Mouse (Mus musculus): ENCODE results near the gene Gm10217.

The Gm10217 gene

DNA sequence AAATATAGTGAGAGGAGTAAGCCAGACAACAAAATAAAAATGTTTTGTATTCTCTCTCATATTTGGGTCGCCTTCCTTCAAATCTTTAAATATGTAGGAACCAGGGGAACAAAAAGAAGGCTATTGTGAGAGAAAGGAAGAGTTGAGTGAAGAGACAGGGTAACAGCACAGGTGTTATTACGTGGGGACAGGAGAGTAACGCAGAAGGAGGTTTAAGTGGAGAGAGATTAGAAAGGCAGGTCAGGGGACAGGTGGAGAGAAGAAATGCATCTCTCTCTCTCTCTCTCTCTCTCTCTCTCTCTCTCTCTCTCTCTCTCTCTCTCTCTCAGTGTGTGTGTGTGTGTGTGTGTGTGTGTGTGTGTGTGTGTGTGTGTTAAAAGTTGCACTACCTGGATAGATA, at the start of gene Gm10217:
Gene Gm10217 (plus strand): TSS at position 301 of the 400 bp plus-strand sequence.
- no peak for DNase-seq (ENCODE audit: low read depth, low spot score)

DNA sequence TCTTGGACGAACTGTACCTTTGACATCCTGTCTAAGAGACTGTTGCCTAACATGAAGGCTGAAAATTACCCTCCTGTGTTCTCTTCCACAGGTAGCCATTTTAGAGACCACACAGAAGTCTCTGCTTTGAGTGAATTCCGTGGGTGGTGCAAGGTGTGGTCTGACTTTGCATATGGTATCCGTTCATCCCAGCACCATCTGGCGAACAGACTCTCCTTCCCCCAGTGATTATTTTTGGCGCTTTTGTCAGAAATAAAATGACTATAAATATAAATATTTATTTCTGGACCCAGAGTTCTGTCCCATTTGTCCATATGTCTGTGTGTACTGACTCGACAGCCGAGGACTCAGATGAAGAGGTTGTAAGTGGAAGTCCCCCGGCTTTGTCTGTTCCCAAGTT, 39.3 kb upstream of the Gm10217 start:
- DNase-seq (ENCODE audit: low read depth, low spot score) = no peak

DNA sequence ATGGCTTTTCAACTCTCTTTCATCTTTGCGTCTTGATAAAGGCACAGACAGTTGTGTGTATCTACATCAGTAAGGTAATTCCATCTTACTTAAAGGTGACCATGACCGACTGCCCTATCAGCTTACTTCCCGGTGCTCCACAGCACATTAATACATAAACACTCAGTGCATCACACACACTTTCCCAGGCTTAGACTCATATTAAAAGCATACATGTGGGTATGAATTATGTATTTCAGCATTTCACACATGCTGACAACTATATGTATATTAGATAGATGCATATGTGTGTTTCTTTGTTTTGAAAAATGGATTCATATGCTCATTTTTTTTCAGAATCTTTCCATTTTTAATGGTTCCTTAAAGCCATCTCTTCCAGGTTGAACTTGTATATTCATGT, 23.8 kb upstream of the Gm10217 start:
- DNase-seq (ENCODE audit: low read depth, low spot score) = no peak

DNA sequence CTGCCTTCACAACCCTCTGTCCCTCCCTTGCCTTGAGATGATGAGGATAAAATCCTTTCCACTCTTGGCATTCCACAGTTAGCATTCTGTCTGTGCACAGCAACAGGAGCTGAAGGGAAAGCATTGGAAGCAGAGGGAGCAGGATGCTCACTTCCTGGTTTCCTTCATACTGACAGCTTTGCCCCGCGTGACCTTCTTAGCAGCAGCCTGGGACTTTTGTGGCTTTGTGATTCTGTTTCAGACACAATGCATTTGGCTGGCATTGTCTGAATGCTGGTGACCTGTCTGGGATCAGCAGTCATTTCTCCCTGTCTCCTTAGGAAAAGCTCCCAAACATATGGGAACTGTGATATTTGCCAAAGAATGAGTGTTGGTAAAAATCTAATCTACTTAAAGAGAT, 4.8 kb upstream of the Gm10217 start:
- DNase-seq (ENCODE audit: low read depth, low spot score) = no peak

DNA sequence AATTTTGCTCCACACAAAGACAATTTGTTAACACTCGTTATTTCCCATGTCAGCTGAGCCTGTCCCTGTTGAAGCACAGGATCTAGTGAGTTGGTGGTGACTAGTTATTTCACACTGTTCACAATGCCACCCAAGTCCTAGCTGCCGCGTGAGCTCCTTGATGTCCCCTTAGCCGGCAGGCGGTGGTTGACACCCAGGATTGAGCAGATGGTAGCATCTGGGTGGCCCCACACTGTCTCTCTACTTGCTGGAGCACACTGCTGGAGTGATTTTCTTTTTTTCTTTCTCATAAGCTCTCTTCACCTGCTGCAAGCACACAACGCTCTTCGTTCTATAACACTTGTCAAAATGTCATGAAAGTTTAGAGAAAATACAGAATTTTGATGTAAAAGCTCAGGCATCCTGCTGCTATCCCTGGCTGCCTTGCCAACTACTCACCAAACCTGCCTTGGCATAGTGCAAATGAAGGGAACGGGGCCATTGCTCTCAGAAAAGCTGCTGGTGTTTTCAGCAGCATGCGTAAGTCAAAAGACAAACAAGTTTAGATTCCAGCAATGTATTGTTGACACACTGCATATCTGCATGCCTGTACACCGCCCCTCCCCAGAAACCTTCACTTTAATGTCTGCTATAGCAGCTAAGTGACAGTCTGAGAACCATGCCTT, 3.4 kb upstream of the Gm10217 start:
- DNase-seq (ENCODE audit: low read depth, low spot score) = no peak

DNA sequence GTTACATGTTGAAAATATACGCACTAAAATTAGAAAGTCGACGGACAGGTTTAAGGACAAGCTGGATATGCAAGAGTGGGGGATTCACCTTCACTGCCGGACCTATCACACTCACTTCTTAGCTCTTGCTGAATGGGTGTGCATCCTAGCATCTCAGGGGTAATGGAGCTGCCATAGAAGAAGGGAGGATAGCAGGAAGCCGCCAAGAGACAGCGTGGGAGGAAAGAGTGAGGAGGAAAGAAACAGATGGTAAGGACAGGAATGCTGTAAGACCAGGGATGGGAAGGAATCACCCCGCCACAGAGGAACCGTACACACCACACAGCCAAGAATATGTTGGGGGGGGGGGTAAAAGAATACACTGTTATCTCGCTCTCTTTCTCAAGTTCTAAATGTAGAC, 1.1 kb downstream of the Gm10217 start:
- no peak for DNase-seq (ENCODE audit: low read depth, low spot score)

DNA sequence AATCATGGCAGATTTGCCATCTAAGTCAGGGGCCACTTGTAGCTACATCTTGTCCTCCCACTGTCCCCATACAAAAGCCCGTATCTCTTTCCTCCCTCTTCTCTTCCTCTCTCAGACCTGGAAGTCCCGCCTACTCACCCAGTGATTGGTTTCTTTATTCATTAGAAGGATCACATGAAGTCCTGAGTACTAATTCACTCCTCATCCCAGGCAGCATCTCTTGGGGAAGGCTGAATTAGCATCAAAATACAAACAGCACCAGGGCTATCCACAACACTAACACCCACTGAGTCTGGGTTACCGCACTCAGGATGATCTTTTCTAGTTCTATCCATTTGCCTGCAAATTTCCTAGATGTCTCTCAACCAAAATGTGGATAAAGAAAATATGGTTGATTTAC, 4.0 kb downstream of the Gm10217 start:
- DNase-seq (ENCODE audit: low read depth, low spot score) = no peak

DNA sequence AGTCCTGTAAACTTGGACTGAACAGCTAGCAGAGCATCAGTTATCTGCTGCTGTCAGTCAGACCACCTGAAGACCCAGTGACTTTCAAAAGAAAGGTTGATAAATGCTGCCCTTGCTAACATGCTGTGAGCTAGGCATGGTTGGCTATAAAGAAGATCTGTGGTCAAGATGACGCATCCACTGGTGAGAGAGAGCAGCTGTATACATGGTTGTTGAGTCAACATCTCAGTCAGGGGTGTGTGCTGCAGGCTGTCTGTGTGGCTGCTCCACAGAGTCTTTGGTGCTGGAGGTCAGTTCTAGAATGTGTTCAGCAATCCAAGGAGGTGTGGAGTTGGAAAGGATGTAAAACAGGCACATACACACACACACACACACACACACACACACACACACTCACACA, 12.2 kb downstream of the Gm10217 start:
- DNase-seq (ENCODE audit: low read depth, low spot score) = no peak

DNA sequence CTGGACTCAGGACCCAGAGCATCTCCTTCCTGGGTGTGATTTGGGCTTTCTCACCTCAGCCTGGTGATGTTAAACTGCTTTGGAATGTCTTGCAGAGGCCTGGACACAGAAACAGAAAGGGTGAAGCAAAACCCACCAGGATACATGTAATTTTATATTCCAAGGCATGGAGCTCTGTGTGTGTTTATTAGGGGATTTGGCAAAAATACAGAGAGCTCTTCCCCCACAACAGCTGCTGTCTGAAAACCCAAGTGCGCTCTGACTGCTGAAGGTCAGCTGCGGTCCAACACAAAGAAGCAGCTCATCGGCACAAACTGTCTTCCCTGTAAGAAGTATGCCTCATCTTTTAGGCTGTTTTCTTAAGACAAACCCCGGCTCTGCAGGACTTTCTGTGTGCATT, 15.9 kb downstream of the Gm10217 start:
- no peak for DNase-seq (ENCODE audit: low read depth, low spot score)

DNA sequence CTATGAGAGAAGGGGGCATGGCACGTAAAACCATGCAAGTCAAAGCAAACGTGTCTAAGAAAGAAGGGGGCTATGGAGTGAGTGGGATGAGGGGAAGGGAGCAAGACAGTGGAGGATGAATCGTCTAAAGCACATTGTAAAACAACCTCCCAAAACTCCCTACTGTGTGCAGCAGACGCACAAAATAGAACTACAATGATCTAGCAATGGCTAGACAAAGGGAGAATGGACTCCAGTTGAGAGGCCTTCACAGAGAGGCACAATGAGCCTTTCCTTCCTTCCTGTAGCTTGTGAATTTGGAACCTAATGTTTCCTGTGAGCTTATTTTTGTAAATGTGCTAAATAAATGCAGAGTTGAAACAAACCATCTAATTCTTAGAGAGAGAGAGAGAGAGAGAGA, 22.7 kb downstream of the Gm10217 start:
- DNase-seq (ENCODE audit: low read depth, low spot score) = no peak

DNA sequence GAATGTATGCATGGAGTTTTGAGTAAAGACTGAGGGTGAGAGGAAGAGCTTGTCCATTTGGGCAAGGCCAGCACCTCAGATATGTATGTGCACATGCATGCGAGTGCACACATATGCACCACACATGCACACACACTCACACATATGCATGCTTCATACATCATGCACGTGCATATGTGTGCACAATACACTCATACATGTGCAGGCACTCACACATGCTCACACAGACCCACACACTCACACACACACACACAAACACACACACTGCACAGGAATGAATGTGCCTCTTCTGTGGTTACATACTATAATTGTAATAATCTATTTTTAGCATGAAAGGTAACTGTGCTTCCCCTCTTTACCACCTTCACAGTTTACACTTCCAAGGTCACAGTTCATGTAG, 35.1 kb downstream of the Gm10217 start:
- no peak for DNase-seq (ENCODE audit: low read depth, low spot score)

DNA sequence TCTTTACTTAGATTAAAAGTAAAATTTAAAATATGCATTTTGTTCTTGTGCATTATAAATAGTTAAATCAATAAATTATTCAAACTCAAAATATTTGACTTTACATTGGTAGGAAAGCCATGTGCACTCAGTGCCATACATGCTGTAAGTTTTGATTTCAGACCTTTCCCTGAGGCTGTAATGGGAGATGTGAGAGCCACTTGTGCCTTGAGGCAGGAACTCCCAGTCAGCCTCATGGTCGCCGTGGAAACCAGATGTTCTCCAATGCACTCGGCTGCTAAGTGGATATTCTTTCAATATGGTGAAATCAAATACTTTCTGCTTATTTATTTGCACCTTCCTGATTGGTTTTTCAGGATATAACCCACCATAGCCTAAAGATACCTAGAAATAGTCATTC, 35.6 kb downstream of the Gm10217 start:
- DNase-seq (ENCODE audit: low read depth, low spot score) = no peak

Data from CD4-positive helper T cell, adult 2 months (primary cell).